Mouse (Mus musculus): Measurements from ENCODE around the gene Atn1. TPM values are rescaled to one million over a fixed set of nuclear protein-coding genes. Genes with fewer than 3 reads are reported as not detected.
A peak's percentile ranks its signal among the peaks of the same experiment; 100 is the strongest.
"Not testable (repeated sequence)": the region's sequence is repeated elsewhere in the genome, so short reads cannot be mapped to it uniquely, and the experiment has no call there.

The Atn1 gene
- 20.1 and 21.0 TPM in 2 replicates for polyA plus RNA-seq (2015; fragmentation: Nextera tagmentation; extraction: Ambion mirVana)

DNA sequence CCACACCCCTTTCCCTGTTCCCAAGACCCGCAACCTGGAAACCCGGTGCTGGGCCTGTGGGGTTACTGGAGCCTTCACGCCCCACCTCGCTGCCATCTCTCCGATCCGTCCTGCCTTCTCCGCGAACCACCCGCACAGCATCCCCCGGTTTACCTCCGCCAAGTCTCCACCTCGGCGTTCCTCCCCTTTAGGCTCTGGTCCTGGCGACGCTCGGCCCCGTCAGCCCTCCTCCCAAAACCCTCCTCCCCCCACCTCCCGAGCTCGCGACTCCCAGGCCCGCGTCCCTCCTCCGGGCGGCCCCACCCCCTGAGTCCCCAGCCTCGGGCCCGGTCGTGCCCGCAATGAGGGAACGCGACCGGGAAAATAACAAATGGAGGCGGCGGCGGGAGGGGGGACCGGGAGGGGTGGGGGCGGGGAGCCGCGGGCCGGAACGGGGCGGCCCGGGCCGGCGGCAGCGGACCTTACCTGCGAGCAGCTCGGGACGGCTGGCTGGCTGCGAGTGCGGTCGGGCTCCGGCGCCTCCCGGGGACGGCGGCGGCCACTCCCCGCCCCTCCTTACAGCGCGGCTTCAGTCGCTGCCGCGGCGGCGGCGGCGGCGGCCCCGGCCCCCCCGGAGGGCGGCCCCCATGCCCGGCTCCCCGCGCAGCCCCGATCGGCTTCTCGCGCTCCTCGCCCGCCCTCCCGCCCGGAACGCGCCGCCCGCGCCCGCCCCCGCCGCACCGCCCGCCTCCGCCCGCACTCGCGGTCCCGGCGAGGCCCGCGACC is at the start of gene Atn1, which contains the start of gene Gm45234:
Gene Atn1 (minus strand): TSS at position 694 of the 765 bp plus-strand sequence.
Gene Gm45234 (minus strand): TSS at position 191 of the 765 bp plus-strand sequence.
- Histone ChIP-seq H3K9me3 (replicated peaks) (no peaks in the 10 kb centered on the region), H3K36me3 (no peaks in the 10 kb centered on the region), H3K4me2 (replicated peaks) (peak within 1 kb of the TSS; percentile 70), H3K4me3 (replicated peaks) (peak within 1 kb of the TSS; percentile 78), H3K9ac (peak within 1 kb of the TSS; percentile 83), H3K27me3 (no peaks in the 10 kb centered on the region), H3K27ac (replicated peaks) (peak within 1 kb of the TSS; percentile 98), H3K4me1 (peaks cover 45% of the 10 kb centered on the region)
- WGBS, result 0% methylated on average over 56 of the region's 100 CpGs
- peak; percentile 60 for ATAC-seq (ENCODE audit: insufficient number of reproducible peaks, low FRiP score, low TSS enrichment, low read depth)

DNA sequence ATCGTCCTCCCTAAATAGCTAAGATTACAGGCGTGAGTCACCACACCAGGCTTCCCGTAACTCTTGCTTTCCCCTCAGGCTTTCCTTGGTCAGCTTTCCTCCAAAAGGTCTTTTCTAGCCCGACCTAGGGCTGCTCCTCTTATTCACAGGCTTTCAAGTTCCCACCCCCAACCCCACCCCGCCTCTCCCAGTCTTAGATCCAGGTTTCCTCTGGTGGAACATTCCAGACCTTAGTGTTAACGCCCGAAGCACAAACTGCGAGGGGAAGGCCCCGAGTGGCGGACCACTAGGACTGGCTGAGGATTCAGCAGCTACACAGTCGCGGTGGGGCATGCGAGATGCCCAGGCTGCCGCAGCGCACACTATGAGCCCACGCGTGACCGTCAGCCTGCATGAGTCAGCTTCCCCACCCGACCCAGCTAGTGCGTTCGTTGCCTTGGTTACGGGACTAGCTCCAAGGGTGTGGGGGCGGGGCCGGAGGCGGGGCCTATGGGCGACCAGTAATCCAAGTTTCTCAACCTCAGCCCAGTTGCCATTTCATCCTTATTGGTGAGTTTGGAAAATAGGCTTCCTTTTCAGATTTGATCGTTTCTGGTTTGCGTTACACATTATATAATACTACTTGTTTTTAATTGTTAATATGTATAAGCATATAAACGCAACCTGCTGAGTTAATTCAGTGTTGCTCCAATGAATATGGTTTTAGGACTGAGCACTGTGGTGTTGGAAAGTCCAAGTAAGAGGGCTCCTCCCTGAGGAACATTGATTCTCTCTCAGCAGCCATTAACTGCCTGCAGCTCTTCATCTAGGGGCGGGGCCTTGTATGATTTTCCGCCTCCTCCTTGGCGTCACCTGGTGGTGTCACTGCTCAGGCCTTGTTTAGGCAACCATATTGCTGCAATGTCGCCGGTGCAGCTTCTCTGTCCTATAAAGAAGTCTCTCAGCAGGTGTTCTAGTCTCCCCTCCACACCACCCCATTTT is 49.3 kb upstream of the Atn1 start:
- 1% methylated on average over 34 of the region's 34 CpGs for WGBS

DNA sequence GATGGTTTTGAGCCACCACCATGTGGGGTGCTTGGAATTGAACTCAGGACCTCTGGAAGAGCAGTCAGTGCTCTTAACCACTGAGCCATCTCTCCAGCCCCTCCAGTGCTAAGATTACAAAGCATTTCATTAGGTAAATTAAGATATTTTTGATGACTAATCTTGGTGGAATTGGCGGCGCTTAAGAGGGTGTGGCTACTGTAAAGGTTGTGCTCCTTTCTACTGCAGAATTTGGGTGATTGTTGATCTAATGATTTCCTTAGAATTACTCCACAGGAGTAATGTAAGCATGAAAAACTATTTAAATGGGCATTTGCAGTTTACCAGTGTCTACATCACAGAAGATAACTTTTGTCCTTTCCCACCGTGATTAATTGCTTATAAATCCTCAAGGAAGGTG is 48.0 kb upstream of the Atn1 start:
- no peak for ATAC-seq (ENCODE audit: insufficient number of reproducible peaks, low FRiP score, low TSS enrichment, low read depth)
- H3K36me3 ChIP-seq, result no peaks in the 10 kb centered on the region
- WGBS, result 81% methylated on average over 3 of the region's 3 CpGs
- no peak overlapping the region for H3K9ac ChIP-seq
- H3K4me1 ChIP-seq, result peaks cover 23% of the 10 kb centered on the region
- no peak overlapping the region for H3K4me3 ChIP-seq (replicated peaks)
- H3K27ac ChIP-seq (replicated peaks), result 0 out of 2 replicates have a peak overlapping the region, but pooled peaks have one; percentile 28
- H3K9me3 ChIP-seq (replicated peaks), result no peaks in the 10 kb centered on the region
- H3K4me2 ChIP-seq (replicated peaks), result no peak overlapping the region
- no peaks in the 10 kb centered on the region for H3K27me3 ChIP-seq

More for the DNA sequence above, 49.3 kb upstream of the Atn1 start:
- Histone ChIP-seq H3K27me3 (no peaks in the 10 kb centered on the region), H3K4me3 (replicated peaks) (peak overlapping the region; percentile 55), H3K9me3 (replicated peaks) (no peaks in the 10 kb centered on the region), H3K36me3 (peaks cover 8% of the 10 kb centered on the region; the same call in 1 of the 2 replicates), H3K9ac (0 out of 2 replicates have a peak overlapping the region, but pooled peaks have one; percentile 28), H3K4me1 (peaks cover 35% of the 10 kb centered on the region), H3K27ac (replicated peaks) (peak overlapping the region; percentile 97), H3K4me2 (replicated peaks) (peak overlapping the region; percentile 85)
- peak; percentile 86 for ATAC-seq (ENCODE audit: insufficient number of reproducible peaks, low FRiP score, low TSS enrichment, low read depth)

DNA sequence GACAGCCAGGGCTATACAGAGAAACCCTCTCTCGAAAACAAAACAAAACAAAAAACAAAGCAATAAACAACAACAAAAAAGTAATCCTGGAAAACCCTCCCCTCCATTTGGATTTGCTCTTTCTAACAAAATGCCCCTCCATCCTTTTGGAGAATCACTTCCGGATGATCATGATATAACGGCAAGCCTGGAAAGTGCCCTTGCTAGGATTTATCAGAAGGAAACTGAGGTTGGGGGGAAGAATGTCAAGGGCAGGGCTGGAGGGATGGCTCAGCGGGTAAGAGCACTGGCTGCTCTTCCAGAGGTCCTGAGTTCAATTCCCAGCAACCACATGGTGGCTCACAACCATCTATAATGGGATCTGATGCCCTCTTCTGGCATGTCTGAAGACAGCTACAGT is 47.4 kb upstream of the Atn1 start:
- WGBS, result 96% methylated on average over 4 of the region's 4 CpGs

DNA sequence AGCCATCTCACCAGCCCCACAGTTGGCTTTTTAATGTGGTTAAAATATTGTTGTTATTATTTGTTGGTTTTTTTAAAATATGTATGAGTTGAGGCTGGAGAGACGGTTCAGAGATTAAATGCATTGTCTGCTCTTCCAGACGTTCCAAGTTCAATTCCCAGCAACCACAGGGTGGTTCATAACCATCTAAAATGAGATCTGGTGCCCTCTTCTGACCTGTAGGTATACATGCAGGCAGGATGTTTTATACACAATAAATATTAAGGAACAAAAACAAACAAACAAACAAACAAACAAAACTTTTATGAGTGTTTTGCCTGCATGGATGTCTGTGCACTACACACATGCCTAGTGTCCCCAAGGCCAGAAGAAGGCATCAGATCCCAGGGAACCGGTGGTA is 46.7 kb upstream of the Atn1 start:
- no peak overlapping the region for H3K9ac ChIP-seq
- 78% methylated on average over 3 of the region's 3 CpGs for WGBS
- no peak overlapping the region for H3K4me2 ChIP-seq (replicated peaks)
- H3K36me3 ChIP-seq, result no peaks in the 10 kb centered on the region
- no peak overlapping the region for H3K27ac ChIP-seq (replicated peaks)
- no peaks in the 10 kb centered on the region for H3K27me3 ChIP-seq
- no peak overlapping the region for H3K4me3 ChIP-seq (replicated peaks)
- no peak for ATAC-seq (ENCODE audit: insufficient number of reproducible peaks, low FRiP score, low TSS enrichment, low read depth)
- no peaks in the 10 kb centered on the region for H3K9me3 ChIP-seq (replicated peaks)
- H3K4me1 ChIP-seq, result peaks cover 20% of the 10 kb centered on the region

More for the DNA sequence above, 47.4 kb upstream of the Atn1 start:
- peaks cover 23% of the 10 kb centered on the region for H3K4me1 ChIP-seq
- H3K4me3 ChIP-seq (replicated peaks); H3K27ac ChIP-seq (replicated peaks); ATAC-seq (ENCODE audit: insufficient number of reproducible peaks, low FRiP score, low TSS enrichment, low read depth); H3K9me3 ChIP-seq (replicated peaks); H3K36me3 ChIP-seq; H3K9ac ChIP-seq; H3K4me2 ChIP-seq (replicated peaks); H3K27me3 ChIP-seq: not testable (repeated sequence)

GRCm38 (mm10) chr6:124802400-124802799 is 46.1 kb upstream of the Atn1 start:
- H3K27ac ChIP-seq (replicated peaks), result not testable (repeated sequence)

DNA sequence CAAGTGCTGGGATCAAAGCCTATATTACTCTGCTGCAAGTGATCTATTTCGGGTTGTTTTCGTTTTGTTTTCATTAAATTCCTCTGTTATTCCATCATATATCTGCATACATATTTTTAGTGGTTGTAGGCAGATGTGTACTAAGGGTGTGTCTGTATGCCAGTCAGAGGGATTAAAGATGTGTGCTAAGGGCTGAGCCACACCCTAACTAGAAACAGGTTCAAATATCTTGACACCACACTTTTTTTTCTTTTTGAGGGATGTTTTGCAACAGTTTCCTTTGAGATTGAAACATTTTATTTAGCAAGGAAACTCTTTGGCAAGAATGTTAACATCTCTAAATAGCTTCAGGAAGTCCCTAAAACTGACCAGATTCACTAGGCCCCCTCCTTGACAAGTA is 39.9 kb upstream of the Atn1 start:
- 43% methylated on average over 2 of the region's 2 CpGs for WGBS
- no peak for ATAC-seq (ENCODE audit: insufficient number of reproducible peaks, low FRiP score, low TSS enrichment, low read depth)

More at GRCm38 (mm10) chr6:124802400-124802799, 46.1 kb upstream of the Atn1 start:
- H3K36me3 ChIP-seq; H3K9me3 ChIP-seq (replicated peaks); ATAC-seq (ENCODE audit: insufficient number of reproducible peaks, low FRiP score, low TSS enrichment, low read depth); H3K9ac ChIP-seq; H3K27me3 ChIP-seq: not testable (repeated sequence)
- Histone ChIP-seq H3K4me1 (peaks cover 18% of the 10 kb centered on the region), H3K4me3 (replicated peaks) (peak overlapping the region; percentile 17; the same call in 1 of the 2 replicates), H3K4me2 (replicated peaks) (peak overlapping the region; percentile 39)
- 9% methylated on average over 6 of the region's 9 CpGs for WGBS

DNA sequence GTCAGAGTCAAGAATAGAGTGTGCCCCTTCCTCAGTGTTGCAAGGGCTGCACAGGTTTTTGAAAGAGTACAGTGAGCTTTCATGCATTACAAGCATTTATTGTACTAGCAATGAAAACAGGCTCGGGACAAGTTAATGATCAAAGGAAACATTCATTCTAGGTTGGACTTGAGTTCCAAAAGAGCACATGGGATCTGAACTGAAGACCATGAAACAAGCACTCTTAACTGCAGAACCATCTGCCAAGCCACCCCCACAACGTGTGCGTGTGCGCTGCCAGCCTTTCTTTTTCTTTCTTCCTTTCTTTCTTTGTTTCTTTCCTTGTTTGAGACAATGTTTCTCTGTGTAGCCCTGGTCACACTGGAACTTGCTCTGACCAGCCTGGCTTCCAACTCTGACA is 39.5 kb upstream of the Atn1 start:
- Histone ChIP-seq H3K9me3 (replicated peaks) (no peaks in the 10 kb centered on the region), H3K4me3 (replicated peaks) (no peak overlapping the region), H3K36me3 (no peaks in the 10 kb centered on the region), H3K27ac (replicated peaks) (0 out of 2 replicates have a peak overlapping the region, but pooled peaks have one; percentile 59), H3K9ac (no peak overlapping the region), H3K4me2 (replicated peaks) (no peak overlapping the region), H3K4me1 (no peaks in the 10 kb centered on the region), H3K27me3 (no peaks in the 10 kb centered on the region)
- 58% methylated on average over 4 of the region's 4 CpGs for WGBS
- ATAC-seq (ENCODE audit: insufficient number of reproducible peaks, low FRiP score, low TSS enrichment, low read depth), result no peak

More for the DNA sequence above, 39.9 kb upstream of the Atn1 start:
- Histone ChIP-seq H3K9me3 (replicated peaks) (no peaks in the 10 kb centered on the region), H3K4me1 (no peaks in the 10 kb centered on the region), H3K9ac (no peak overlapping the region), H3K36me3 (no peaks in the 10 kb centered on the region), H3K4me2 (replicated peaks) (no peak overlapping the region), H3K27me3 (no peaks in the 10 kb centered on the region), H3K27ac (replicated peaks) (peak overlapping the region; percentile 59; the same call in 1 of the 2 replicates), H3K4me3 (replicated peaks) (no peak overlapping the region)

DNA sequence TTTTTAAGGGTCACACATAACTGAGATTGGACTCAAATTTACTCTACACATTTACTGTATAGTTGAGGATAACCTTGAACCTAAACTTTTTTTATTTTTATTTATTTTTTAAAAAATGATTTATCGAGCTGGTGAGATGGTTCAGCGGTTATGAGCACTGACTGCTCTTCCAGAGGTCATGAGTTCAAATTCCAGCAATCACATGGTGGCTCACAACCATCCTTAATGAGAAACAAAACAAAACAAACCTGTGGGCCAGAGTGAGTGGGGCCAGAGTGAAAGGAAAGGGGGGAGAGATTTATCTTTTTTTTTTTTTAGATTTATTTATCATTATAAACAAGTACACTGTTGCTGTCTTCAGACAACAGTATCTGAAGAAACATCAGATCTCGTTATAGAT is 35.6 kb upstream of the Atn1 start:
- Histone ChIP-seq H3K27me3 (no peaks in the 10 kb centered on the region), H3K9ac (no peak overlapping the region), H3K36me3 (no peaks in the 10 kb centered on the region), H3K9me3 (replicated peaks) (no peaks in the 10 kb centered on the region), H3K4me2 (replicated peaks) (no peak overlapping the region), H3K4me3 (replicated peaks) (no peak overlapping the region), H3K27ac (replicated peaks) (no peak overlapping the region), H3K4me1 (no peaks in the 10 kb centered on the region)
- no peak for ATAC-seq (ENCODE audit: insufficient number of reproducible peaks, low FRiP score, low TSS enrichment, low read depth)
- 87% methylated on average over 3 of the region's 3 CpGs for WGBS

GRCm38 (mm10) chr6:124790121-124790520 is 33.8 kb upstream of the Atn1 start:
- H3K4me1 ChIP-seq, result no peaks in the 10 kb centered on the region
- H3K4me3 ChIP-seq (replicated peaks), result no peak overlapping the region
- 18% methylated on average over 4 of the region's 4 CpGs for WGBS
- peak overlapping the region; percentile 13; the same call in 1 of the 2 replicates for H3K27ac ChIP-seq (replicated peaks)
- ATAC-seq (ENCODE audit: insufficient number of reproducible peaks, low FRiP score, low TSS enrichment, low read depth), result no peak
- no peaks in the 10 kb centered on the region for H3K36me3 ChIP-seq
- no peak overlapping the region for H3K4me2 ChIP-seq (replicated peaks)
- no peaks in the 10 kb centered on the region for H3K27me3 ChIP-seq
- no peak overlapping the region for H3K9ac ChIP-seq
- no peaks in the 10 kb centered on the region for H3K9me3 ChIP-seq (replicated peaks)

DNA sequence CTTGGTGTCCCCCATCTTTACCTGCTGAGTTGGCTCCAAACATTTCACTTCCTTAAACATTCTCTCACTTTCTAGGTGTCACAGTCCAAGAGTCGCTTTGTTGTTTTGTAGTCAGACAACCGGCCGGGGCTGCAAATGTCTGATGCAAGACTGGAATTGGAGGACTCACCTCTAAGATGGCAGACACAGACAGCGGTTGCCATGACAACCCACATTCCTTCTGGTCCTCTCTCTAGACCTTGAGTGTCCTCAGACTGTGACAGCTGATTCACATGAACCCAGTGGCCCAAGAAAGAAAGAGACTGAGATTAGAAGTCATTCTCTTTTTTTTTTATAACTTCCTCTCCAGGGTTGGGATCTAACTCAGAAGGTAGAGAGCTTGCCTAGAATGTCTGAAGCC is 33.2 kb upstream of the Atn1 start:
- Histone ChIP-seq H3K27me3 (no peaks in the 10 kb centered on the region), H3K4me1 (no peaks in the 10 kb centered on the region), H3K4me2 (replicated peaks) (no peak overlapping the region), H3K4me3 (replicated peaks) (no peak overlapping the region), H3K36me3 (no peaks in the 10 kb centered on the region), H3K27ac (replicated peaks) (no peak overlapping the region), H3K9ac (no peak overlapping the region), H3K9me3 (replicated peaks) (no peaks in the 10 kb centered on the region)
- ATAC-seq (ENCODE audit: insufficient number of reproducible peaks, low FRiP score, low TSS enrichment, low read depth), result no peak
- WGBS, result 85% methylated on average over 4 of the region's 4 CpGs

Data from embryonic facial prominence, embryonic 15.5 days (tissue).